Mouse (Mus musculus) heart, embryonic 14.5 days (tissue): ENCODE measurements around the gene Foxd2. TPM values are rescaled to one million over a fixed set of nuclear protein-coding genes. Genes with fewer than 3 reads are reported as not detected.

Experiments
- ATAC-seq: fragments of 200-750 bp; cut with Nextera tagmentation; 2 replicates; pipeline ENCODE4 v1.8.0; 2017; ENCODE audit warnings: low read depth, moderate TSS enrichment; ENCODE audit not compliant: insufficient number of reproducible peaks, insufficient read depth, low FRiP score
- H3K27ac ChIP-seq, 2 experiments: fragments of 200-500 bp in 1 of 2; fragments of 300-500 bp in 1 of 2; sonication (generic) in 1 of 2; replicated peaks in 1 of 2; 2 replicates each; pipeline ENCODE4 v1.5.1; 2012 to 2014; ENCODE audit warnings: low read depth in 2 of 2, low read length in 2 of 2, control low read depth in 1 of 2, mild to moderate bottlenecking in 1 of 2, mixed read lengths in 1 of 2; ENCODE audit not compliant: control insufficient read depth in 1 of 2, insufficient read depth in 1 of 2
- H3K27me3 ChIP-seq: fragments of 300-500 bp; sonication (generic); 2 replicates; pipeline ENCODE4 v1.6.1; 2014; ENCODE audit warnings: mild to moderate bottlenecking, low read length, control low read depth; ENCODE audit not compliant: control insufficient read depth, insufficient read depth
- H3K36me3 ChIP-seq: fragments of 300-500 bp; sonication (generic); 2 replicates; pipeline ENCODE4 v1.6.1; 2014; ENCODE audit warnings: mild to moderate bottlenecking, control low read depth, low read length, mixed read lengths; ENCODE audit not compliant: control insufficient read depth, insufficient read depth
- H3K4me1 ChIP-seq, 2 experiments: fragments of 200-500 bp in 1 of 2; fragments of 300-500 bp in 1 of 2; sonication (generic) in 1 of 2; 2 replicates each; pipeline ENCODE4 v1.6.1; 2012 to 2014; ENCODE audit warnings: low read length in 2 of 2, control low read depth in 1 of 2, mixed read lengths in 1 of 2; ENCODE audit not compliant: control insufficient read depth in 2 of 2, insufficient read depth in 2 of 2
- H3K4me2 ChIP-seq: fragments of 300-500 bp; sonication (generic); 2 replicates; pipeline ENCODE4 v1.6.1; 2014; ENCODE audit warnings: mild to moderate bottlenecking, low read length
- H3K4me3 ChIP-seq, 2 experiments: fragments of 200-500 bp in 1 of 2; fragments of 300-500 bp in 1 of 2; sonication (generic) in 1 of 2; 2 replicates each; pipeline ENCODE4 v1.5.1; 2012 to 2014; ENCODE audit warnings: low read length in 2 of 2, mild to moderate bottlenecking in 2 of 2, control low read depth in 1 of 2, low read depth in 1 of 2, moderate library complexity in 1 of 2; ENCODE audit not compliant: control insufficient read depth in 1 of 2, insufficient read depth in 1 of 2
- H3K9ac ChIP-seq: fragments of 300-500 bp; sonication (generic); 2 replicates; pipeline ENCODE4 v1.6.1; 2014; ENCODE audit warnings: mild to moderate bottlenecking, low read length
- H3K9me3 ChIP-seq: fragments of 300-500 bp; sonication (generic); 2 replicates; pipeline ENCODE4 v1.6.1; 2016; ENCODE audit warnings: low read length, control low read depth; ENCODE audit not compliant: control insufficient read depth
- WGBS: fragments of 180-500 bp; shearing (Covaris S2); extraction: QIAGEN DNeasy Blood & Tissue Kit; methylation state at CpG from one replicate; pipeline ENCODE4 v1.1.7; 2014; 5-methylcytosine and 5-hydroxymethylcytosine counted together
- polyA plus RNA-seq: library from polyadenylated mRNA; unstranded; fragments of >200 nt; fragmentation: Nextera tagmentation; extraction: Ambion mirVana; gene quantifications from 2 replicates; pipeline ENCODE4 v1.2.1, GENCODE M21; 2014

Gene Foxd2
- polyA plus RNA-seq, result not detected in 2 replicates

- Histone ChIP-seq H3K4me2 (peak within 1 kb of the TSS; percentile 91), H3K9ac (peak within 1 kb of the TSS; percentile 63), H3K4me1 (peaks cover 6% of the 10 kb centered on the region in 2 experiments; a peak in 3 of 4 replicates), H3K27me3 (peaks cover 99% of the 10 kb centered on the region), H3K27ac (no peak within 1 kb of the TSS), H3K9me3 (no peaks in the 10 kb centered on the region), H3K4me3 (peak within 1 kb of the TSS; percentile 54 to 59), H3K36me3 (no peaks in the 10 kb centered on the region)
- WGBS, result under 1% methylated on average over 57 of the region's 64 CpGs
- ATAC-seq, result peak; percentile 83
These were observed at the start of gene Foxd2 for GRCm38 (mm10) chr4:114908829-114909601. Foxd2 (minus strand) TSS chr4:114908873.

- no peaks in the 10 kb centered on the region for H3K27me3 ChIP-seq
- H3K4me1 ChIP-seq, result peaks cover 0 to 2% of the 10 kb centered on the region in 2 experiments; a peak in 1 of 4 replicates
- ATAC-seq, result no peak
- H3K9me3 ChIP-seq, result no peaks in the 10 kb centered on the region
- no peak overlapping the region for H3K27ac ChIP-seq
- no peak overlapping the region for H3K9ac ChIP-seq
- H3K36me3 ChIP-seq, result peaks cover 33% of the 10 kb centered on the region
- no peak overlapping the region for H3K4me2 ChIP-seq
- 64% methylated on average over 2 of the region's 2 CpGs for WGBS
- no peak overlapping the region for H3K4me3 ChIP-seq
These were observed 49.6 kb upstream of the Foxd2 start for GRCm38 (mm10) chr4:114958231-114958630.

GRCm38 (mm10) chr4:114957403-114957802 lies 48.7 kb upstream of the Foxd2 start:
- Histone ChIP-seq H3K4me1 (peaks cover 0 to 2% of the 10 kb centered on the region in 2 experiments; a peak in 1 of 4 replicates), H3K4me2 (no peak overlapping the region), H3K9me3 (no peaks in the 10 kb centered on the region), H3K27ac (no peak overlapping the region), H3K4me3 (no peak overlapping the region), H3K9ac (no peak overlapping the region), H3K27me3 (no peaks in the 10 kb centered on the region), H3K36me3 (peaks cover 25% of the 10 kb centered on the region)
- ATAC-seq, result no peak

- Histone ChIP-seq H3K27me3 (peaks cover 19% of the 10 kb centered on the region), H3K4me1 (no peaks in the 10 kb centered on the region), H3K36me3 (no peaks in the 10 kb centered on the region), H3K4me3 (no peak overlapping the region), H3K27ac (no peak overlapping the region), H3K4me2 (no peak overlapping the region), H3K9ac (no peak overlapping the region), H3K9me3 (no peaks in the 10 kb centered on the region)
- no peak for ATAC-seq
- 77% methylated on average over 3 of the region's 3 CpGs for WGBS
These were observed 44.5 kb upstream of the Foxd2 start for GRCm38 (mm10) chr4:114953172-114953571.

- no peak overlapping the region for H3K27ac ChIP-seq
- no peak overlapping the region for H3K4me2 ChIP-seq
- no peak overlapping the region for H3K4me3 ChIP-seq
- ATAC-seq, result no peak
- no peaks in the 10 kb centered on the region for H3K9me3 ChIP-seq
- WGBS, result 55% methylated on average over 7 of the region's 7 CpGs
- no peak overlapping the region for H3K9ac ChIP-seq
- no peaks in the 10 kb centered on the region; a peak in 1 of 4 replicates for H3K4me1 ChIP-seq
- H3K27me3 ChIP-seq, result peaks cover 47% of the 10 kb centered on the region
- H3K36me3 ChIP-seq, result no peaks in the 10 kb centered on the region
These were observed 39.3 kb upstream of the Foxd2 start for GRCm38 (mm10) chr4:114947852-114948481.

- no peak overlapping the region for H3K27ac ChIP-seq
- H3K27me3 ChIP-seq, result peaks cover 47% of the 10 kb centered on the region
- no peaks in the 10 kb centered on the region; a peak in 1 of 4 replicates for H3K4me1 ChIP-seq
- no peak overlapping the region for H3K4me3 ChIP-seq
- H3K9me3 ChIP-seq, result no peaks in the 10 kb centered on the region
- no peak overlapping the region for H3K4me2 ChIP-seq
- WGBS, result 23% methylated on average over 6 of the region's 6 CpGs
- H3K9ac ChIP-seq, result no peak overlapping the region
- no peak for ATAC-seq
- no peaks in the 10 kb centered on the region for H3K36me3 ChIP-seq
These were observed 38.7 kb upstream of the Foxd2 start for GRCm38 (mm10) chr4:114947395-114947794.

- no peaks in the 10 kb centered on the region; a peak in 1 of 4 replicates for H3K4me1 ChIP-seq
- H3K4me3 ChIP-seq, result no peak overlapping the region
- H3K36me3 ChIP-seq, result no peaks in the 10 kb centered on the region
- H3K9ac ChIP-seq, result no peak overlapping the region
- H3K4me2 ChIP-seq, result no peak overlapping the region
- no peaks in the 10 kb centered on the region for H3K9me3 ChIP-seq
- 83% methylated on average over 4 of the region's 4 CpGs for WGBS
- no peak for ATAC-seq
- peaks cover 47% of the 10 kb centered on the region for H3K27me3 ChIP-seq
- no peak overlapping the region for H3K27ac ChIP-seq
These were observed 37.7 kb upstream of the Foxd2 start for GRCm38 (mm10) chr4:114946416-114946815.
